Mouse (Mus musculus) megakaryocyte-erythroid progenitor cell, adult 5-6 weeks (primary cell): ENCODE measurements around the gene Megf9. TPM values are rescaled to one million over a fixed set of nuclear protein-coding genes. Genes with fewer than 3 reads are reported as not detected.

ENCODE experiments used
- ATAC-seq: replicated peaks from 2 replicates; pipeline ENCODE4 v1.8.0; 2016; ENCODE audit warnings: mild to moderate bottlenecking, inconsistent platforms; ENCODE audit not compliant: severe bottlenecking, poor library complexity, low FRiP score, low TSS enrichment
- total RNA-seq, 2 experiments: library from RNA; stranded (forward) in 1 of 2; stranded (reverse) in 1 of 2; fragments of 200-1000, 215-1000 nt in 1 of 2; fragments of >200 nt in 1 of 2; fragmentation: Nextera tagmentation in 1 of 2; gene quantifications; 2 replicates each; pipeline ENCODE4 v1.2.3; 2014 to 2017

The Megf9 gene
- total RNA-seq (2014; fragmentation: Nextera tagmentation) = 3.7 and 8.4 TPM in 2 replicates
- total RNA-seq (2017) = 4.1 and 4.7 TPM in 2 replicates

GRCm38 (mm10) chr4:70534891-70535269 is at the start of gene Megf9:
Gene Megf9, minus strand, starts transcription at chr4:70534995.
- ATAC-seq = peak; percentile 97

DNA sequence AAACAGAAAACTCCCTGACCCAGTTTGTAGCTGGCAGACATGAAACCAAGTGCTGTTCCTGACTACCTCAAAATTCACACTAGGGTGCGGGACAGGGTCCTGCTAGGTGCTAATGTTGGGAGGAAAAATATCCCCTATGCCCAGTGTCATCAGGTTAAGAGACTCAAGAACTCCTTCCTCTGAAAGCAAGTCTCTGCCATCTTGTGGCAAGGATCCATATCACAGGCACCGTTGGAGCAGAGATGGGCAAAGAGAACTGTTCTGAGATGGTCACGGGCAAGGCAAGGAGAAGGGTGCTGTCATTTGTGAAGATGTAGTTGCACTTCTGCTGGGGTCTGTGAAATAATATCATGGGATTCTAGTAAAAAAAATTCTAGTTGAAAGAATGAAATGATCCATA is 44.9 kb upstream of the Megf9 start:
- ATAC-seq = no peak

DNA sequence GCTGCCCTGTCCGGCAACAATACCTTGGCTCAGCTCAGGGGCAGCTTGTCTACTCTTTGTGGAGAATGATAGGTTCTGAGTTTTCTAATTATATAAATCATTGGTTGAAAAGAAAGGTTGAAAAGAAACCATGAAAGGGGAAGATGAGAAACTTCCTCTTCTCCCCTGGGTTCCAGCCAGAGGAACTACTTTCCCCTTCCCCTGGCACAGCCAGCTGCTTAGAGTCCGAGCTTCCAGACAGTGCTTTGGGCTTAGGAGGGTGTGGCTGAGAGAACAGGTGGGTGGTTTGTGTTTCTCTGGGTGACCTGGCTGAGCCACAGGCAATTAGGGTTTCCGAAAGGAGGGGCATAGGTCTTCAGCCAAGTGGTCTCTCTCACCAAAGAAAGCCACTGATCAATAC is 43.5 kb upstream of the Megf9 start:
- ATAC-seq = no peak

DNA sequence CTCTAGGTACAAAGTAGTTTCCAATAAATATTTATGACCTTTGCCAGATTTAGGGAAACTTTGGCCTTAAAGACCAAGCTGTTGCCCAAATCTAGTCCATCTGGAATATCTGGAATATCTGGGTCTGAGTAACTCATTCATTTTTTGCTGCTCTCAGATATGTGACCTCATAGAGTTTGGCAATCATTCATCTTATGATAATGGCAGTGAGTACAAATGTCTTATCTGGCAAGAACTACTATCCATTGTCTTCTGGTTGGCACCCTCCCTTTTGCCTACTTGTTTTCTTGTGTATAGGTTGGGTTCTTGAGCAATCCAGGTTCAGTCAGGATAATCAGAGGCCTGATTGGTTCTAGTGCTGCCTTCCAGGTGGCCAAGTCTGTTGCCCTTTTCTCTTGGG is 41.3 kb upstream of the Megf9 start:
- ATAC-seq = no peak

GRCm38 (mm10) chr4:70573926-70574325 is 39.1 kb upstream of the Megf9 start:
- no peak for ATAC-seq

DNA sequence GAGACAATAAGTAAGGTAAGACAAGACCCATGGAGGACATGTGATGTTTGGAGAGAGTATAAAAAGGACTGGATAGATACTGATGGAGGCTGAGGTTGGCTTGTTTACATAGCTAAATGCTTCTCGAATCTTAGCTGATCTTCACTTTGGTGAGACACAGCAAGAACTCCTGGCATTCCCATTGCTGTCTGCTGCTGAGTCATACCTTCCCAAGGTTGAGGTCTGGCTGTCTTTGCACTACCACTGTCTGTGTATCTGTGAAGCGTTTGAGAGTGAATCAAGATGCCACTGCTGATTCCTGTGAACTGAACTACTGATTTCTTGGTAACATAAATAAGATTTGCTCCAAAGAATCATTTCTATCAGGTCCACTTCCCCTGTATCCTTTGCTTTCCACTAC is 19.1 kb upstream of the Megf9 start:
- ATAC-seq = no peak

- ATAC-seq = no peak
Measured at GRCm38 (mm10) chr4:70553230-70553797, 18.5 kb upstream of the Megf9 start.

DNA sequence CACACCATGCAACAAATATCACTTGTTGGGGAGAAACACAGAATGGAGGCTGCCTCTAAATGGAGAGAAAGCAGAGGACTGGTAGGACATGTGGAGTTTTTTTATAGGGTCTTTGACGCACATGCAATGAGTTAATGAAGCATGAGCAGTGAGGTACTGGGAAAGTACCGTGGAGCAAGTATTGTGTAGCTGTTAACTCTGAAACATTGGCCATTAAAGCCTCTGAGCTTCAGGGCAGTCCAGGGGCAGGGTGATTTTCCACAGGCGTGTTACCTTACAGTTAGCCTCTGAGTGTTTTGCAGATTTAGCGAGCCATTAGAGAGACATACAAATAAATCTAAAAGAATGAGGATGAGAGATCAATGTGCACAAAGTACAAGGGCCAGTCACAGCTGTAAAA is 17.3 kb upstream of the Megf9 start:
- no peak for ATAC-seq

- ATAC-seq = no peak
Measured at GRCm38 (mm10) chr4:70547411-70548148, 12.8 kb upstream of the Megf9 start.

DNA sequence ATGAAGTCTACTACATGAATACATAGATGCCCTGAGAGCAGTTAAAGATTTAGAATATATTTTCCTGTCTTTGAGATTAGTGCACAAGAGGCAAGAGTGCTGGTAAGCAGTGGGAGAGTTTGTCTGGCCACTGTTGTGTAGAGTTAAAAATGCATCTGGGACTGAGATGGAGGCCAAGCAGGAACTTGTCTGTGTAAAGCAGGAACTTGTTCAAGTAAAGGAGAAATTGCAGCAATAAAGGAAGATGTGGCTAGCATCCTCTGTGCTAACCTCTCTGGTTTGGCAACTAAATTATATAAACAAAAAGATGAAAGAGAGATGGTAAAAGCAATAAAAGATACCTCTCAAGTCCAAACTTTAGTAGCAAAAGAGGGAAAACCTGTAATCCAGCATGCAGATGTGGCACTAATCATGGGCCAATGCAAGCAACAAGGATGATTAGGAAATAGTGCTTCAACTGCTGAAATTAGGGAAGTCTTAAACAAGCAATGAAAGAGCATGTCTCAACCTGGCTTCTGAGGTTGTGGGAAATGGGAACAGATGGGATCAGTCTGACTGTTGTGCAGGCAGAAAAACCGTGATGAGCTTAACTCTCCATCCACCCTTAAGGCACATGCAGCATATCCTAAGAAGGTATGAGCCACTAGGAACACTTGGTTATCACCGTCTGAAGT is 11.2 kb upstream of the Megf9 start:
- no peak for ATAC-seq

DNA sequence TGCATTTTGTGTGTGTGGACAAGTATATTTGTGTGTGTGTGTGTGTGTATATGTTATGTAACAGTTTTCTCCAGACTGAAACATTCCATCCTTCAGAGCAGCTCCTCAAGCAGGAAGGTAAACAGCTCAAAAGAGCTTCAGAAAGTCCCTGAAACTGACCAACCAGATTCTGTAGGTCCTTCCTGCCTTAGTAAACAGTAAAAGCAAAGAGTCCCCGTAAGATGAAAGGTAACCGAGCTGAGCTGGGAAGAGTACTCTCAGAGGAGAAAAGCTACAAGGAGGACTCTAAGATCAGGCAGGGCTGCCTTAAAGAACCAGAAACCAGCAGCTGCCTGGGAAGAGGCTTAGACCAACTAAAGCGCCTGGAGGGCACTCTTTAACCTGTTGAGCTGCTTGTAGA is 9.6 kb upstream of the Megf9 start:
- ATAC-seq = no peak

DNA sequence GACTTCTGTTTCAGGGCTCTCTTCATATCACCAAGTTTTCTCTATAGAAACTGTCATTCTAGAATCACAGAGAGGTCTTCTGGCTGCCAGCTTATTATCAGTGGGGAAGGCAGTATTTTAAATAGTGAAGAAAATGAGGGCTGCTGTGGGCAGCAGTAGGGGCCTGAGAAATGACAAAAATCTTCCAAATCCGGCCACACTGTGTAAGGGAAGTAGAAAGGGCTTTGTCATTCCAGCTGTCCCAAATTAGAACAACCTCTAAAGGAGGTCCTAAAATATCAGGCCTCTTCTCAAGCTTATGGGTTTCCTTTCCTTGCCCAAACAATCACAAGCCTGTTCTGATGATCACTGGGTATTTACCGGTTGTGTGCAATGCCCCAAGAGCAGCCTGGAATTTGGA is 7.6 kb upstream of the Megf9 start:
- no peak for ATAC-seq

- ATAC-seq = no peak
Measured at GRCm38 (mm10) chr4:70540743-70541142, 5.9 kb upstream of the Megf9 start.

GRCm38 (mm10) chr4:70536661-70537580 is 2.1 kb upstream of the Megf9 start:
- no peak for ATAC-seq

DNA sequence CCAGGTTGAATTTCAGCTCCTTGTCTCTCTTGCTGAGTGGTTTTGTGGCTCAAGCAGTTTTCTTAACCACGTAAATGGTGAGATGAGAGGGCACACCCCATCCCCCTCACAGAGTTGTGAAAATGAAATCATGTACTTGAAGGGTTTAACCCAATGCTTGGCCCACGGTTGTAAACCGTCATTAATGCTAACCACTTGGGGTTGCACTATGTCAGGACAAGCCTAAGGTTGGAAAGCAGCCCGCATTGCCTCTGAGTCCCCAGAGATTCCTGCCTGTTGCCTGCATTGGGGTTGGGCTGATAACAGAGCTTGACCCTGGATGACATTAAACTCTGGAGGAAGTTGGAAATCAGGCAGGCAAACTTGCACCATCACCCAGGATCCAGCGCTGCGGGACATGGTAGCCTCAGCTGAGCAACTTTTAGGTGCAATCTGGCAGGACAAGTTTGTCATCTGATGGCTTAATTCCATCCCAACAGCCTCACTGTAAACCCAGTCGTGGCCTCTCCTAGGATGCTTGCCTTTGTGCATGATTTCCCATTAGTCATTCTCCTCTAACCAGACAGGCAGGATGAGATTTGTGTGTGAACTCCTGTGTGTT is 1.0 kb upstream of the Megf9 start:
- ATAC-seq = peak; percentile 31

- ATAC-seq = peak; percentile 45
Measured at GRCm38 (mm10) chr4:70535289-70535688, 494 bp upstream of the Megf9 start.

GRCm38 (mm10) chr4:70534078-70534890 is 511 bp downstream of the Megf9 start:
- peak; percentile 21; the same call in 1 of the 2 replicates for ATAC-seq

DNA sequence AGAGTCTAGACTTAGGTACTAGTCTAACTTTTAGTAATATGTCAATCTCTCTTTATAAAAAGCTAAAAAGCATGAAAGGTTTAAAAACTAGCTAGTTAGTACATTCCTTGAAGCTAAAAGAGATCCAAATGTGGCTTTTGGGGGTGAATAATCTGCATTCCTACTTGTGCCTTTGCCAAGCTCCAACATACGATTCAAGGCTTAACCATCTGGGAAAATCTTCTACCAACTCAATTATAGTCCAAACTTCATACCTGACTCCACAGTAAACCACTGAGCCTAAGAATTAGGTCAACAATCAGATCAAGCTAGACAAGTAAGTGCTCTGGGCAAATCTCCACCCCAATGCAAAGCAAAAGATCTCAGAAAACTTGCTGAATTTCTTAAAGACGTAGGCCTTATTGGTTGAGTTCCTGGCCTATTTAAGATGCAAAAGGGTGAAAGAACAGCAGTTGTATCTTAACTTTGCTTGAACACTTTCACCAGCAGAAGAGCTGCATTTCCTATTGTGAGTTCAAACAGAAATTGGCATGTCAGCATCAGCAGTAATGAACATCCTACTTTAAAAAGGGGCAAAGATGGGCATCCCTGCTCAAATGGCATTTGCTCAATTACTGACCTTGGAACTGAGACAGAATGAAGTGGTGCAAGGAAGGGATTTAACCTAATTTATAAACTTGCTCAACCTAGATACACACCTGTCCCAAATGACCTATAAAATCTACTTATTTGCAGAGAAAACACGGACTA is 1.6 kb downstream of the Megf9 start:
- ATAC-seq = no peak
